Mouse (Mus musculus) heart, adult 2 months (tissue): ENCODE data around the gene Gm12695. TPM values are rescaled to one million over a fixed set of nuclear protein-coding genes. Genes with fewer than 3 reads are reported as not detected.

Source experiments
- DNase-seq, 2 experiments: peaks; one replicate each; pipeline ENCODE4 v3.0.0; 2021
- H3K27ac ChIP-seq: fragments of 200-600 bp; 2 replicates; pipeline ENCODE4 v1.8.1; 2022
- H3K27me3 ChIP-seq: fragments of 200-500 bp; 2 replicates; pipeline ENCODE4 v1.6.1; 2012; ENCODE audit warnings: mild to moderate bottlenecking, low read length, inconsistent platforms, mixed read lengths; ENCODE audit not compliant: control insufficient read depth, insufficient read depth
- H3K36me3 ChIP-seq: fragments of 200-500 bp; 2 replicates; pipeline ENCODE4 v1.6.1; 2012; ENCODE audit warnings: low read length, inconsistent platforms; ENCODE audit not compliant: control insufficient read depth, insufficient read depth
- H3K4me1 ChIP-seq: fragments of 200-500 bp; 2 replicates; pipeline ENCODE4 v1.6.1; 2011; ENCODE audit warnings: low read length; ENCODE audit not compliant: control insufficient read depth, insufficient read depth
- H3K4me3 ChIP-seq: fragments of 200-600 bp; 2 replicates; pipeline ENCODE4 v1.8.1; 2022
- H3K79me2 ChIP-seq: fragments of 200-500 bp; replicated peaks from 2 replicates; pipeline ENCODE4 v1.6.1; 2012; ENCODE audit warnings: mild to moderate bottlenecking, inconsistent platforms, low read length, moderate library complexity, mixed read lengths; ENCODE audit not compliant: control insufficient read depth, insufficient read depth
- H3K9ac ChIP-seq: fragments of 200-500 bp; 2 replicates; pipeline ENCODE4 v1.6.1; 2012; ENCODE audit warnings: low read depth, mild to moderate bottlenecking, control low read depth, inconsistent platforms, low read length, mixed read lengths
- CTCF ChIP-seq: fragments of 200-600 bp; IDR thresholded peaks from 2 replicates; pipeline ENCODE4 v1.8.1; 2022; ENCODE audit warnings: antibody characterized with exemption, mild to moderate bottlenecking, moderate library complexity
- EP300 ChIP-seq: fragments of 200-500 bp; IDR thresholded peaks from 2 replicates; pipeline ENCODE4 v1.6.1; 2011; ENCODE audit warnings: low read depth, low read length, control low read depth; ENCODE audit not compliant: insufficient read depth
- POLR2A ChIP-seq: fragments of 200-500 bp; IDR thresholded peaks from 2 replicates; pipeline ENCODE4 v1.6.1; 2011; ENCODE audit warnings: mild to moderate bottlenecking, low read depth, low read length, control low read depth; ENCODE audit not compliant: insufficient read depth
- WGBS: fragments of 180-500 bp; shearing (Covaris S2); methylation state at CpG from one replicate; pipeline ENCODE4 v1.1.7; 2018; 5-methylcytosine and 5-hydroxymethylcytosine counted together
- intact Hi-C: fragments of 180-260 bp; cut with DNase I; formaldehyde crosslinking; loops from one replicate; pipeline ENCODE4 v1.15.1; 2025
- polyA plus RNA-seq: library from polyadenylated mRNA; depleted of rRNA; stranded (reverse); fragments of >200 nt; gene quantifications from 2 replicates; pipeline ENCODE4 v1.2.3, GENCODE M21; 2012; rRNA removed
- total RNA-seq, 2 experiments: library from RNA; stranded (reverse); gene quantifications; 2 replicates each; pipeline ENCODE4 v1.2.3; 2021

Gm12695 gene
- total and polyA plus RNA-seq, 3 experiments, result 0.08 TPM; not detected in 2

- Histone ChIP-seq H3K27me3 (no peaks in the 10 kb centered on the region), H3K27ac (no peak overlapping the region), H3K4me1 (no peaks in the 10 kb centered on the region), H3K4me3 (no peak overlapping the region), H3K36me3 (no peaks in the 10 kb centered on the region), H3K79me2 (no peaks in the 10 kb centered on the region), H3K9ac (no peak overlapping the region)
- peak; percentile 74 for TF ChIP-seq CTCF
- no peak for TF ChIP-seq POLR2A
- intact Hi-C loops, result loop anchor here (2.0 to 5.0 kb wide), 2 partner anchors 91 to 409 kb away; partner anchors contain the start of gene Cyp2j9
- 30% methylated on average over 2 of the region's 2 CpGs for WGBS
- no peak for DNase-seq
Measured at GRCm38 (mm10) chr4:96683474-96683873, 101.5 kb downstream of the Gm12695 start.

- Histone ChIP-seq H3K4me3 (no peak overlapping the region), H3K9ac (no peak overlapping the region), H3K4me1 (no peaks in the 10 kb centered on the region), H3K27ac (no peak overlapping the region), H3K36me3 (no peaks in the 10 kb centered on the region), H3K27me3 (no peaks in the 10 kb centered on the region), H3K79me2 (no peaks in the 10 kb centered on the region)
- intact Hi-C loops, result loop anchor here (5.0 kb wide), 1 partner anchor 89 kb away; the partner anchor contains the start of gene Cyp2j9
- TF ChIP-seq CTCF (no peak), EP300 (no peak), POLR2A (no peak)
- no peak for DNase-seq
Measured at GRCm38 (mm10) chr4:96680966-96681365, 104.0 kb downstream of the Gm12695 start.

- Histone ChIP-seq H3K27ac (no peak overlapping the region), H3K79me2 (no peaks in the 10 kb centered on the region), H3K36me3 (no peaks in the 10 kb centered on the region), H3K27me3 (no peaks in the 10 kb centered on the region), H3K9ac (no peak overlapping the region), H3K4me1 (no peaks in the 10 kb centered on the region), H3K4me3 (no peak overlapping the region)
- 29% methylated on average over 1 of the region's 1 CpGs for WGBS
- peak in 1 of 2 experiments; percentile 24 for DNase-seq
- TF ChIP-seq EP300 (no peak), CTCF (peak; percentile 48)
- intact Hi-C loops, result loop anchor here (5.0 kb wide), 1 partner anchor 88 kb away; the partner anchor contains the start of gene Cyp2j9
Measured at GRCm38 (mm10) chr4:96680233-96680632, 104.8 kb downstream of the Gm12695 start.

Other genes starting within 250 kb of the Gm12695 start
- gene Cyp2j6, start 231.5 kb downstream of the Gm12695 start, total RNA-seq, result 1 to 10 TPM; 2.3 to 2.8 TPM
- gene Cyp2j6, start 231.5 kb downstream of the Gm12695 start, polyA plus RNA-seq, result 1.8 and 2.6 TPM in 2 replicates
- 1 to 10 TPM; 1.0 to 1.9 TPM for gene Cyp2j9, start 193.6 kb downstream of the Gm12695 start, total RNA-seq
- 2.5 and 4.3 TPM in 2 replicates for gene Cyp2j9, start 193.6 kb downstream of the Gm12695 start, polyA plus RNA-seq
- gene Cyp2j5, start 121.0 kb downstream of the Gm12695 start, total RNA-seq, result not detected
- gene Cyp2j5, start 121.0 kb downstream of the Gm12695 start, polyA plus RNA-seq, result 0.15 TPM in 1 of 2 replicates, not detected in the other